Mouse (Mus musculus): Measurements from ENCODE around the gene Ankle1. TPM values are rescaled to one million over a fixed set of nuclear protein-coding genes. Genes with fewer than 3 reads are reported as not detected.
"Not testable (repeated sequence)": the region's sequence is repeated elsewhere in the genome, so short reads cannot be mapped to it uniquely, and the experiment has no call there.

Ankle1 gene
- polyA plus RNA-seq, 1 experiment from 2014 or later: 30.5 TPM

GRCm38 (mm10) chr8:71411535-71412273, 5.9 kb downstream of the Ankle1 start:
- Histone ChIP-seq H3K4me3 (ENCODE audit: low read depth, low read length) (no peak overlapping the region), H3K9ac (ENCODE audit: low read length) (no peak overlapping the region), H3K9me3 (ENCODE audit: control insufficient read depth, low read length) (no peaks in the 10 kb centered on the region), H3K27ac (ENCODE audit: low read depth) (no peak overlapping the region), H3K27me3 (replicated peaks; ENCODE audit: control insufficient read depth, insufficient read depth, low read length) (no peaks in the 10 kb centered on the region), H3K4me2 (ENCODE audit: low read length) (no peak overlapping the region), H3K36me3 (ENCODE audit: control insufficient read depth, insufficient read depth, low read length) (peaks cover 27% of the 10 kb centered on the region), H3K4me1 (replicated peaks; ENCODE audit: control insufficient read depth, insufficient read depth, low read length) (no peaks in the 10 kb centered on the region; the same call in 1 of the 2 replicates)
- 51% methylated on average over 11 of the region's 11 CpGs for WGBS
- ATAC-seq (replicated peaks; ENCODE audit: low FRiP score, low TSS enrichment, low read depth) (no peak), DNase-seq (ENCODE audit: low spot score) (no peak)

GRCm38 (mm10) chr8:71422121-71422520, 16.3 kb downstream of the Ankle1 start:
- ATAC-seq (replicated peaks; ENCODE audit: low FRiP score, low TSS enrichment, low read depth): no peak
- H3K27ac ChIP-seq (ENCODE audit: low read depth): no peak overlapping the region
- no peaks in the 10 kb centered on the region for H3K36me3 ChIP-seq (ENCODE audit: control insufficient read depth, insufficient read depth, low read length)
- no peak overlapping the region for H3K9ac ChIP-seq (ENCODE audit: low read length)
- no peaks in the 10 kb centered on the region for H3K27me3 ChIP-seq (replicated peaks; ENCODE audit: control insufficient read depth, insufficient read depth, low read length)
- H3K9me3 ChIP-seq (ENCODE audit: control insufficient read depth, low read length): no peaks in the 10 kb centered on the region
- H3K4me1 ChIP-seq (replicated peaks; ENCODE audit: control insufficient read depth, insufficient read depth, low read length): no peaks in the 10 kb centered on the region
- no peak overlapping the region for H3K4me2 ChIP-seq (ENCODE audit: low read length)
- DNase-seq (ENCODE audit: low spot score): no peak
- H3K4me3 ChIP-seq (ENCODE audit: low read depth, low read length): no peak overlapping the region

DNA sequence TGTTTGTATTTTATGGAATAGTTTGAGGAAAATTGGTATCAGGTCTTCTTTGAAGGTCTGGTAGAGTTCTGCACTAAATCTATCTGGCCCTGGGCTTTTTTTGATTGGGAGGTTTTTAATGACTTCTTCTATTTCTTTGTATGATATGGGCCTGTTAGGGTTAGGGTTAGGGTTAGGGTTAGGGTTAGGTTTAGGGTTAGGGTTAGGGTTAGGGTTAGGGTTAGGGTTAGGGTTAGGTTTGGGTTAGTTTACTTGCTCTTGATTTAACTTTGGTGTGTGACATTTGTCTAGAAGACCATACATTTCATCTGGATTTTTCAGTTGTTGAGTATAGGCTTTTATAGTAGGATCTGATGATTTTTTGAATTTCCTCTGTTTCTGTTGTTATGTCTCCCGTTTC, 27.1 kb downstream of the Ankle1 start:
- H3K4me1 ChIP-seq (replicated peaks; ENCODE audit: control insufficient read depth, insufficient read depth, low read length); DNase-seq (ENCODE audit: low spot score); H3K27me3 ChIP-seq (replicated peaks; ENCODE audit: control insufficient read depth, insufficient read depth, low read length); H3K9ac ChIP-seq (ENCODE audit: low read length); H3K36me3 ChIP-seq (ENCODE audit: control insufficient read depth, insufficient read depth, low read length); H3K27ac ChIP-seq (ENCODE audit: low read depth); H3K4me2 ChIP-seq (ENCODE audit: low read length); H3K9me3 ChIP-seq (ENCODE audit: control insufficient read depth, low read length); H3K4me3 ChIP-seq (ENCODE audit: low read depth, low read length); ATAC-seq (replicated peaks; ENCODE audit: low FRiP score, low TSS enrichment, low read depth): not testable (repeated sequence)
- WGBS: 96% methylated on average over 1 of the region's 1 CpGs

DNA sequence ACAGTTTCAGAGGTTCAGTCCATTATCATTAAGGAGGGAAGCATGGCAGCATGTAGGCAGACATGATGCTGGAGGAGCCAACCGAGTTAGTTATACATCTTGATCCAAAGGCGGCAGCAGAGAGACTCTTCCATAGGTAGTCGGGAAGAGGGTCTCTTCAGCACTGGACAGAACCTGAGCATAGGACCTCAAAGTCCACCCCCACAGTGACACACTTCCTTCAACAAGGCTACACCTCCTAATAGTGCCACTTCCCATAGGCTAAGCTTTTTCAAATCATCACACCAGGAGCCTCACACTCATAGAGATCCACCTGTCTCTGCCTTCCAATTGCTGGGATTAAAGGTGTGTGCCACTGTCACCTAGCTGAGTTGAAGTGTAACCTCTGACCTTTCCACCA, 31.2 kb downstream of the Ankle1 start:
- H3K36me3 ChIP-seq (ENCODE audit: control insufficient read depth, insufficient read depth, low read length): no peaks in the 10 kb centered on the region
- no peak overlapping the region for H3K4me3 ChIP-seq (ENCODE audit: low read depth, low read length)
- H3K27me3 ChIP-seq (replicated peaks; ENCODE audit: control insufficient read depth, insufficient read depth, low read length): 0 out of 2 replicates have a peak, but pooled peaks cover 3% of the 10 kb centered on the region
- H3K9ac ChIP-seq (ENCODE audit: low read length): no peak overlapping the region
- H3K4me1 ChIP-seq (replicated peaks; ENCODE audit: control insufficient read depth, insufficient read depth, low read length): no peaks in the 10 kb centered on the region
- H3K9me3 ChIP-seq (ENCODE audit: control insufficient read depth, low read length): no peaks in the 10 kb centered on the region
- DNase-seq (ENCODE audit: low spot score) (no peak), ATAC-seq (replicated peaks; ENCODE audit: low FRiP score, low TSS enrichment, low read depth) (no peak)
- 52% methylated on average over 3 of the region's 3 CpGs for WGBS
- H3K27ac ChIP-seq (ENCODE audit: low read depth): no peak overlapping the region
- no peak overlapping the region for H3K4me2 ChIP-seq (ENCODE audit: low read length)

DNA sequence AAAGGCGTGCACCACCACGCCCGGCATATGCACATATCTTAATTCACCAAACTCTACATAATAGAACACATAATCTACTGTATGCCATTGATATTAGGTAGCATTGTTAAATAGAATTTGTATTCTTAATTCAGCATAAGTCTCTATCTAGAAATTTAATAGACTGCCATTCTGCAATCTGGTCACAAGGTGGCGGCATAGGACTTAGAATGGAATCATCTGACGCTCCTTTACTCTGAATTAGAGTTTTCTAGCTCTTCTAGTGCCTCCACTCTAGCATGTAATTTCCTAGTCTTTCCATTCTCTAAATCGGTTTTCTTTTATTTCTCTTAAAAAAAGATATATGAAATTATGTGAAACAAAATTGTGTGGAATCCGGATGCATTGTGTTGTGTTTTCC, 35.6 kb downstream of the Ankle1 start:
- Histone ChIP-seq H3K36me3 (ENCODE audit: control insufficient read depth, insufficient read depth, low read length) (no peaks in the 10 kb centered on the region), H3K27ac (ENCODE audit: low read depth) (no peak overlapping the region), H3K9ac (ENCODE audit: low read length) (no peak overlapping the region), H3K4me3 (ENCODE audit: low read depth, low read length) (no peak overlapping the region), H3K9me3 (ENCODE audit: control insufficient read depth, low read length) (no peaks in the 10 kb centered on the region), H3K27me3 (replicated peaks; ENCODE audit: control insufficient read depth, insufficient read depth, low read length) (0 out of 2 replicates have a peak, but pooled peaks cover 4% of the 10 kb centered on the region), H3K4me1 (replicated peaks; ENCODE audit: control insufficient read depth, insufficient read depth, low read length) (no peaks in the 10 kb centered on the region), H3K4me2 (ENCODE audit: low read length) (no peak overlapping the region)
- WGBS: under 1% methylated on average over 7 of the region's 7 CpGs
- ATAC-seq (replicated peaks; ENCODE audit: low FRiP score, low TSS enrichment, low read depth) (0 out of 2 replicates have a peak, but pooled peaks have one; percentile 50), DNase-seq (ENCODE audit: low spot score) (peak; percentile 71)

GRCm38 (mm10) chr8:71445096-71445495, 39.3 kb downstream of the Ankle1 start:
- Histone ChIP-seq H3K4me1 (replicated peaks; ENCODE audit: control insufficient read depth, insufficient read depth, low read length) (no peaks in the 10 kb centered on the region), H3K27me3 (replicated peaks; ENCODE audit: control insufficient read depth, insufficient read depth, low read length) (0 out of 2 replicates have a peak, but pooled peaks cover 4% of the 10 kb centered on the region), H3K4me3 (ENCODE audit: low read depth, low read length) (no peak overlapping the region), H3K36me3 (ENCODE audit: control insufficient read depth, insufficient read depth, low read length) (no peaks in the 10 kb centered on the region), H3K4me2 (ENCODE audit: low read length) (no peak overlapping the region), H3K9me3 (ENCODE audit: control insufficient read depth, low read length) (no peaks in the 10 kb centered on the region), H3K9ac (ENCODE audit: low read length) (no peak overlapping the region), H3K27ac (ENCODE audit: low read depth) (no peak overlapping the region)
- ATAC-seq (replicated peaks; ENCODE audit: low FRiP score, low TSS enrichment, low read depth) (no peak), DNase-seq (ENCODE audit: low spot score) (no peak)
- 85% methylated on average over 7 of the region's 7 CpGs for WGBS

DNA sequence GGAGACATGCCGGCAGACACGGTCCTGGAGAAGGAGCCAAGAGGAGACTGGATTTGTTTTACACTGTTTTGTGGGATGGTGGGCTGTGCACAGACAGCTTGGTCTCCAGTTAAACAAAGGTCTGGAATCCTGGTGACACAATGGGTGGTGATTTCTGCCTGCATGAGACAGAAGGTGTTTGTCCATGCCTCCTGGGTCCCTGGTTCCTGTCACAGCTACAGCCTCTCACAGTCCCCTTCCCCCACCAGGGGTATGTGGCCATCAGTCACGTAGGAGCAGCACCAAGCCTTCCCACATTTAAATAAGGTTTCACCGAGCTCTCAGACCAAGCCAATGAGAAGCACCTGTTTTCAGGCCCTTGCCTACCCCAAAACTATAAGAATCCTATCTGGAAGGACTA, 45.5 kb downstream of the Ankle1 start:
- Histone ChIP-seq H3K4me2 (ENCODE audit: low read length) (no peak overlapping the region), H3K4me1 (replicated peaks; ENCODE audit: control insufficient read depth, insufficient read depth, low read length) (no peaks in the 10 kb centered on the region), H3K9me3 (ENCODE audit: control insufficient read depth, low read length) (no peaks in the 10 kb centered on the region), H3K36me3 (ENCODE audit: control insufficient read depth, insufficient read depth, low read length) (no peaks in the 10 kb centered on the region), H3K4me3 (ENCODE audit: low read depth, low read length) (no peak overlapping the region), H3K27me3 (replicated peaks; ENCODE audit: control insufficient read depth, insufficient read depth, low read length) (no peaks in the 10 kb centered on the region), H3K9ac (ENCODE audit: low read length) (no peak overlapping the region), H3K27ac (ENCODE audit: low read depth) (no peak overlapping the region)
- ATAC-seq (replicated peaks; ENCODE audit: low FRiP score, low TSS enrichment, low read depth) (no peak), DNase-seq (ENCODE audit: low spot score) (no peak)
- WGBS: 67% methylated on average over 4 of the region's 4 CpGs

GRCm38 (mm10) chr8:71451777-71452176, 46.0 kb downstream of the Ankle1 start:
- no peak overlapping the region for H3K9ac ChIP-seq (ENCODE audit: low read length)
- 42% methylated on average over 11 of the region's 11 CpGs for WGBS
- no peak overlapping the region for H3K4me3 ChIP-seq (ENCODE audit: low read depth, low read length)
- no peaks in the 10 kb centered on the region for H3K9me3 ChIP-seq (ENCODE audit: control insufficient read depth, low read length)
- no peaks in the 10 kb centered on the region for H3K27me3 ChIP-seq (replicated peaks; ENCODE audit: control insufficient read depth, insufficient read depth, low read length)
- H3K27ac ChIP-seq (ENCODE audit: low read depth): no peak overlapping the region
- peak; percentile 53 for DNase-seq (ENCODE audit: low spot score)
- H3K36me3 ChIP-seq (ENCODE audit: control insufficient read depth, insufficient read depth, low read length): no peaks in the 10 kb centered on the region
- ATAC-seq (replicated peaks; ENCODE audit: low FRiP score, low TSS enrichment, low read depth): no peak
- H3K4me2 ChIP-seq (ENCODE audit: low read length): no peak overlapping the region
- H3K4me1 ChIP-seq (replicated peaks; ENCODE audit: control insufficient read depth, insufficient read depth, low read length): no peaks in the 10 kb centered on the region

DNA sequence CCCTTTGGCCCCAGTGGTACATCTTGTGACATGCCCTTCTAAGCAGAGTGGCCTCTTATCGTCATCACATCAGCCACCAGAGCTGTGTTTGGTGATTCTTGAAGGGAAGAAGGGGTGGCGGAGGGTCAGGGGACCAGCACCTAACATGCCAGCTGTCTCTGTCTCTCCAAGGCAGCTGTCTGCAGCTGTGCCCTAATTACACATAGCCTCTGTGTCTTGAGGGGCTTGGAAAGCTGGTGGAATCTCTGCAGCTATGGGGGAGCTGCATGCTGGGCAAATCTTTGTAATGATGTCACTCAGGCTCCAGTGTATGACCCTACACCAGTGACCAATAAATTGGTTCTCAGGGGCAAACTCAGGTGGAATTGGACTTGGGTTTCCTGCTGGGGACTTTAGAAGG, 46.9 kb downstream of the Ankle1 start:
- no peak overlapping the region for H3K4me3 ChIP-seq (ENCODE audit: low read depth, low read length)
- DNase-seq (ENCODE audit: low spot score): peak; percentile 27
- ATAC-seq (replicated peaks; ENCODE audit: low FRiP score, low TSS enrichment, low read depth): no peak

More for the DNA sequence above, 46.9 kb downstream of the Ankle1 start:
- H3K9ac ChIP-seq (ENCODE audit: low read length): no peak overlapping the region
- H3K36me3 ChIP-seq (ENCODE audit: control insufficient read depth, insufficient read depth, low read length): no peaks in the 10 kb centered on the region
- WGBS: 67% methylated on average over 2 of the region's 2 CpGs
- no peaks in the 10 kb centered on the region for H3K4me1 ChIP-seq (replicated peaks; ENCODE audit: control insufficient read depth, insufficient read depth, low read length)
- no peak overlapping the region for H3K4me2 ChIP-seq (ENCODE audit: low read length)
- H3K27me3 ChIP-seq (replicated peaks; ENCODE audit: control insufficient read depth, insufficient read depth, low read length): no peaks in the 10 kb centered on the region
- no peak overlapping the region for H3K27ac ChIP-seq (ENCODE audit: low read depth)
- H3K9me3 ChIP-seq (ENCODE audit: control insufficient read depth, low read length): no peaks in the 10 kb centered on the region

Measured in intestine, embryonic 14.5 days (tissue).